In genomic region chr11:89818594-89818993, GRCm38 (mm10) we compare ENCODE assay signal across 20 mouse cellular contexts. TPM values are rescaled to one million over a fixed set of nuclear protein-coding genes. Genes with fewer than 3 reads are reported as not detected.
DNase-seq lines count a peak whose midpoint lies in the region; ATAC-seq lines count a peak whose summit lies in the region.
"Had no signal": no experiment of that assay in that cellular context is flagged by ENCODE, and none has a peak within 500 bp of the region (broad histone marks: within the 10 kb centered on the region; RNA-seq: fewer than 3 reads in every experiment).

No protein-coding gene starts in this region.

- no peak for ATAC-seq in hindbrain, embryonic 12.5 days (ENCODE audit: low FRiP score)

- DNase-seq in hindbrain, embryonic 10.5 days (ENCODE audit: low spot score) = no peak
- peak; percentile 8 for DNase-seq in R1 (ENCODE audit: low read depth, low spot score)
- DNase-seq in fibroblast of lung, adult 2 months (ENCODE audit: low read depth) = peak; percentile 2
- peak; percentile 67 for DNase-seq in lung, postnatal 10 days
- no peak for DNase-seq in kidney, postnatal 4 days
- DNase-seq in kidney, adult 8-10 months = no peak
- DNase-seq: adrenal gland, adult 2 months; cerebellum, adult 11-12 months; cerebellum, postnatal 36 days; heart, adult 18-20 months; kidney, adult 9 months; kidney, postnatal 36 days; right cerebral cortex, postnatal 4 days; thymus, postnatal 36 days had no signal

- H3K4me3 ChIP-seq in hindbrain, embryonic 10.5 days = no peak overlapping the region
- H3K4me3 ChIP-seq in hindbrain, embryonic 12.5 days = no peak overlapping the region

- no peak overlapping the region for H3K4me2 ChIP-seq in hindbrain, embryonic 12.5 days (replicated peaks)
- H3K4me2 ChIP-seq: midbrain, embryonic 11.5 days had no signal

- no peaks in the 10 kb centered on the region for H3K27me3 ChIP-seq in hindbrain, embryonic 10.5 days (ENCODE audit: insufficient read depth, poor library complexity, severe bottlenecking)
- H3K27me3 ChIP-seq in hindbrain, embryonic 12.5 days = no peaks in the 10 kb centered on the region

- WGBS in hindbrain, embryonic 10.5 days = 28% methylated on average over 4 of the region's 4 CpGs
- 19% methylated on average over 4 of the region's 4 CpGs for WGBS in hindbrain, embryonic 12.5 days

- no peak overlapping the region for H3K9ac ChIP-seq in hindbrain, embryonic 12.5 days

- H3K27ac ChIP-seq in hindbrain, embryonic 10.5 days = 0 out of 2 replicates have a peak overlapping the region, but pooled peaks have one; percentile 23
- H3K27ac ChIP-seq in hindbrain, embryonic 12.5 days = no peak overlapping the region
- H3K27ac ChIP-seq: macrophage had no signal

- H3K4me1 ChIP-seq in hindbrain, embryonic 10.5 days (replicated peaks) = peaks cover 6% of the 10 kb centered on the region; the same call in 1 of the 2 replicates
- H3K4me1 ChIP-seq in hindbrain, embryonic 12.5 days = peaks cover 6% of the 10 kb centered on the region; the same call in 1 of the 2 replicates

- no peaks in the 10 kb centered on the region for H3K9me3 ChIP-seq in hindbrain, embryonic 10.5 days
- H3K9me3 ChIP-seq in hindbrain, embryonic 12.5 days (replicated peaks) = no peaks in the 10 kb centered on the region

- no peaks in the 10 kb centered on the region for H3K36me3 ChIP-seq in hindbrain, embryonic 10.5 days
- no peaks in the 10 kb centered on the region for H3K36me3 ChIP-seq in hindbrain, embryonic 12.5 days
- H3K36me3 ChIP-seq: G1E had no signal

RNA-seq across cellular contexts. Expression of gene Ankfn1, which starts 41.1 kb away (rescaled TPM):
- polyA plus RNA-seq in hindbrain, embryonic 10.5 days (2016; fragmentation: Nextera tagmentation; extraction: Ambion mirVana) = 0.82 and 2.0 TPM in 2 replicates
- 2.0 and 2.4 TPM in 2 replicates for polyA plus RNA-seq in hindbrain, embryonic 12.5 days (2016; fragmentation: Nextera tagmentation; extraction: Ambion mirVana)
- polyA plus RNA-seq: G1E; heart, postnatal 0 days; liver, adult 2 months; macrophage had no signal

Comparison
In these comparisons a context has a peak if more than half of its experiments do, and no peak if none do; other contexts are left out.
1. DNase-seq: peak in R1 (single experiment), fibroblast of lung, adult 2 months (single experiment) and lung, postnatal 10 days (single experiment); none in hindbrain, embryonic 10.5 days (single experiment), kidney, postnatal 4 days (0 of 2) and kidney, adult 8-10 months (0 of 2).